Mouse (Mus musculus) left cerebral cortex, postnatal 14 days (tissue): ENCODE data around the gene Alkbh7. TPM values are rescaled to one million over a fixed set of nuclear protein-coding genes. Genes with fewer than 3 reads are reported as not detected.

Experiments
- DNase-seq, 2 experiments: peaks; one replicate each; pipeline ENCODE4 v3.0.0; 2021 to 2022; ENCODE audit warnings: low spot score in 2 of 2, mixed read lengths in 1 of 2
- intact Hi-C: fragments of 180-260 bp; cut with DNase I; formaldehyde crosslinking; loops from one replicate; pipeline ENCODE4 v1.15.1; 2025
- total RNA-seq, 2 experiments: library from RNA; stranded (reverse); gene quantifications; 2 replicates each; pipeline ENCODE4 v1.2.3; 2021

The Alkbh7 gene
- total RNA-seq, 2 experiments from 2014 or later: 19.9 to 26.0 TPM

DNA sequence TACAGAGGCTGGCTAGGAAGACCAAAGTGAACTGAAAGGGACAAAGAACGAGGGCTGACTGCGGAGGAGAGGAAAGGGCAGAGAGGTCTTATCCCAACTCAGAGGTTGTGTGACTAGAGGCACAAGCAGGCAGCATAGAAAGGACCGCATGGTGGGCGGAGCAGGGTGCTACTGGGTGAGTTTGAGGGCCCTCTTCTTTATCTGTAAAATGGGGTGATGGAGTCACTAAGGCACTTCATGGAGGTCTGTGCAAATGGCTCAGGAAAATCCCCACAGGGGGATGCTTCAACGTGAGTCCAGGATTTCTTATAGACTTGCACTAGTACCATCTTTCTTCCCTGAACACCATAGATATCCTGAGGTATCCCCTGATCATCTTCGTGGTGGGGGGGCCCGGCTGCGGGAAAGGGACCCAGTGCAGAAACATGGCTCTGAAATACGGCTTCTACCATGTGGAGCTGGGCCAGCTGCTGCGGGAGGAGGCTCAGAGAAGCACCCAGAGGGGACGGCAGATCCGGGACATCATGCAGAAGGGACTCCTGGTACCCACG, 15.2 kb downstream of the Alkbh7 start:
- intact Hi-C loops: loop anchor here (5.0 kb wide), 1 partner anchor 320 kb away; no protein-coding TSS in a partner anchor
- DNase-seq: no peak

DNA sequence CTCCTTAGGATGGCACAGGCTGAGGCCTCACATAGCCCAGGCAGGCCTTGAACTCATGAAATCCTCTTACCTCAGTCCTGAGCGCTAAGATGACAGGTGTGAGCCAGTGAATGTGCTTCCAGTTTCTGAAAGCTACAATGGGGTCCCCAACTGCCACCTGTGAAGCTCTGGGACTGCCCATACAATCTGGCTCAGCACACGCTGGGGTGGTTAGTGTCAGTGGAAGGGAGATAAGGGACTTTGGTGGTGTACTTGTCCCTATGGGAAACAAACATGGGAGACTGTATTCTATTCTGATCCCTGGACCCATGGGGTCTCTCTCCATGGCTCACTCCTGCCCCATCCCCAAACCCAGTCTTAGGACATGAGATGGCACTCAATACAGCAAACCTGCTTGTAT, 22.6 kb downstream of the Alkbh7 start:
- intact Hi-C loops: no loop called here
- no peak for DNase-seq

DNA sequence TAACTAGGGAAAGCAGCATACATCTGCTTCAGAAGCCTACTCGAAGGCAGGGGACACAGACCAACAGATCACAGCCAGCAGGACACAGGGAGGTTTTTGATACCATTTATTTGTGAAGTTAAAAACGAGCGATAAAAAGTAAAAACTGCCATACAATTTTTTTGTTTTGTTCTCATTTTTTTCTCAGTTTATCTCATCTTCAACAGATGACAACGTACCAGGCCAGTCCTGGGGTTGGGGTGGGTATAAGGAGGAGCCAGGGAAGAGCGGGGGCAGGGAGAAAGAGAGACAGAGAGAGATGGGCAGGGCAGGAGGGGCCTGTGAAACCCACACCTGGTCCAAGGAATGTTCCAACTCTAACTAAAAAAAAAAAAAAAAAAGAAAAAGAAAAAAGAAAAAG, 23.8 kb downstream of the Alkbh7 start:
- intact Hi-C loops: no loop called here
- no peak for DNase-seq

DNA sequence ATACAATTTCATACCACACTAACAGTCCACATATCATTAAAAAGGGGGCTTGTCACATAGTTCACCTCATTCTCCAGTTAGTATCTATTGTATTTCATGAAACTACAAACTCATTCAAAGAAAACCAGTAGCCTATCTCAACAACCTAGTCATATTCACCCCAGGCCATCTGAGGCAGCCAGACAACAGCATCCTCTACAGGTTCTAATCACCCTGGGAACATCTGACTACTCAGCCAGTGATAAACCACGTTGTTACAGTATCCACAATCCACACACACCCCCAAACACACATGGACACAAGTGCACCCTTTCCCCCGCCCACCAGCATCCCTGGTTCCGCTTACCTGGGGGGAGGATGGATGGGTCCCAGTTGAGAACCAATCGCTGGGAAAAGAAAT, 30.3 kb downstream of the Alkbh7 start:
- intact Hi-C loops: no loop called here
- DNase-seq: no peak

DNA sequence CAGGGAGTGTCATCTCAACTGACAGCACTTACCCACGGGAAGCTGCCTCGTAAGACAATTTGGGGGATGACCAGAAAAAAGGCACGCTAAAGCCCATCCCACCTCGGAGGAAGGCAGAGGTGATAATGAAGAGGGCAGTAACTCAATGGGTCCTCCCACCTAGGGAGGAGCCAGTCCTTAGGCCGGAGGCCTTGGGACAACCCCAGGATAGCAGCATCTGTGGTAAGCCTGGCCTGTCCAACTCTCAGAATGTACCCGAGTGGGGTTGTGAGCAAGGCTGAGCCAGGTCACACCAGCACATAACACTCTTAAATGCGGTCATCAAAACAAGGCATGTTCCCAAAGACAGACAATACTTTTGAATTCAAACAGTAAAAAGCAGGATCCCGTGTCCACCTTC, 32.6 kb downstream of the Alkbh7 start:
- intact Hi-C loops: no loop called here
- DNase-seq: no peak

DNA sequence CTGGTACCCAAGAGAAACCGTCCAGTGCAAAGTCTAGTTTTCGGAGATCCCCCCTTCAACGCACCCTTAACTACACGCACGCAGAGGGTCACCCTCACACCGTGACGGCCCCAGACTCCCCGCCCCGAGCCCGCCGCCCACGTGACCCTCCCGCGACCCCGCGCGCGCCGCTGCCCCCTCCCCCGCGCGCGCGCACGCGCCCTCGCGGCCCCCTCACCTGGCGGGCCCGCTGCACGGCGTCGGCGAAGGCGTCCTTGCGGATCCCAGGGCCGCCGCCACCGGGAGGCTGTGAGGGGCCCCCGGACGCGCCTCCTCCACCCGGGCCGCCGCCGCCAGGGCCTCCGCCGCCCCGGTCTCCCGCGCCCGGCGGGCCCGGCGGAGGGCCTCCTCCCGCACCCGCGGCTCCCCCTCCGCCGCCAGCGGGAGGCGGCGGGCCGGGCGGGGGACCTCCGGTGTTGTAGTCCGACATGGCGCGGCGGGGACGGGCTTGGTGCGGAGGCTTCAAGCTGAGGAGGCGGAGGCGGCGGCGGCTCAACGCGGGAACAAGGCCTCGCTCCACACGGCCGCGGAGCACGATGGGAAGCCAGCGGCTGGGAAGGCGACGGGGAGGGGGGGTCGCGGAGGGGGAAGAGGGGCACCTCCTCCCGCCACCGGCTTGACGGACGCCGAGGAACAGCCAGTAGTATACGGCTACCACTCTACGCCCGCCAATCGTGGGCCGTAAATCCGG, 34.0 kb downstream of the Alkbh7 start, which contains the start of gene Khsrp:
TSS of gene Khsrp (minus strand) at position 592 of the 730 bp plus-strand sequence.
- DNase-seq: peak in 1 of 2 experiments; percentile 39
- intact Hi-C loops: no loop called here

DNA sequence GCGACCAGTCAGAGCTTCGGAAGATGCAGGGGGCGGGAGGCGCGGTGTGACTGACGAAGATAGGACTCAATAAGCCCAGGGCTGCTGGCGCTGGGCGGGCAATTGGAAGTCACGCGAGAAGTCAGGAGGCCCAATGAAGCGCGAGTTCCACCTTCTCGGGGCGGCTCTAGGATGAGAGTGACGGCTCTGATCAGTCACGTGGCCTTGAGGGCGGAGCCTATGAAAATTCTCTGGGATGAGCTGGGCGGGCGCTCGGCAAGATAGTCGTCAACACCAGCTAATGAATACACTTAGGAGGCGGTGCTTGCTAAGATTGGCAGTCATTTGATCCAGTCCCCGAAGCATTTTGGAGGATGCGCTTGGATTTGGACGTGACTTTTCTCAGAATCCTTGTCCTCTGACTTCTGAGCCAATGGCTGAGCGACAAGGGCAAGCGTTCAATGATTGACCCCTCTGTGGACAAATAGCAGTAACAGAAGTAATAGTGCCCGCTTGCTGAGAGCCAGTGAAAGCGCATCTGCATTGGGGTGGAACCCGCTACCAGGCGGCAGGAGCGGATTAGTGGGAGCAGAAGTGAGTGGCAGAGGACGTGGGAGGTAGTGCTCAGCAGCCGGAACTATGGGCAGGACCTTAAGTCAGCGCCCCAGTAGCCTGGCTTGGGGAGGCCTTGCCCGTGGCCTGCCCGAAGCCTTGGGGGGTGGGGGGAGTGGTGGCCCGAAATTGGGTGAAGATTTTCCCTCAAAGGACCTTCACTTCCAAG, 34.7 kb downstream of the Alkbh7 start:
- intact Hi-C loops: no loop called here
- DNase-seq: peak; percentile 99 to 100

DNA sequence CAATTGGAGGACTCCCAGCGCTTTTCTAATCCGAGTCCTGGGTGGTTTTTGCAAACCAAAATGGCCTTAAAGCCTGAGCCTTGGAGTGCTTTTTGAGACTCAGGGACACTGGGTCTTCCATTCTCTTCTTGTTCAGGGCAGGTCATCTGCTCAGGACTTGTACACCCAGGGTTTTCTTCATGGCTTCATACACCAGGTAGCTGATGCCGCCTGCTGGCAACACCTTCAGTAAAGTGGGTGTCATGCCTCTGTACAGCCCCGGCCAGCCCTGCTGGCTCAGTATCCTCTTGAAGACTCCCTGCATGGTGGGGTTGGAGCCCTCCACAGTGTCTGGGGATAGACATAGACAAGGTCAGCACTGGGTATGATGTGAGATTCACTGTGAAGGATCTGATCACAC, 35.7 kb downstream of the Alkbh7 start:
- no peak for DNase-seq
- intact Hi-C loops: no loop called here

DNA sequence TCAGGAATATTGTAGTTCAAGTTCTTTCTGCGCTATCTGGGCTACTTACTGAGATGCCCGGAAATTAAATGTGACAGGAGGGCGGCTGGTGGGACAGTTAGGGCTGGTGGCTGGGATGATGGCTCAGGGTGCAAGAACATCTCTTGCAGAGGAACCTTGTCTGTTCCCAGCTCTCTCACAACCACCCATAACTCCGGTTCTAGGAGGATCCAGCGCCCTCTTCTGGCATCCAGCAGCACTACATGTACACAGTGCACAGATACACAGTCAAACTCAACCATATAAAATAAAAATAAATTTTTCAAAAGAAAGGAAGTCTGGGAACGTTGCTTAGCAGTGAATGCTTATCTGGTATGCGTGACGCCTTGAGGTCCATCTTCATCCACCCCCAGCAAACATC, 41.8 kb downstream of the Alkbh7 start:
- no peak for DNase-seq
- intact Hi-C loops: no loop called here

DNA sequence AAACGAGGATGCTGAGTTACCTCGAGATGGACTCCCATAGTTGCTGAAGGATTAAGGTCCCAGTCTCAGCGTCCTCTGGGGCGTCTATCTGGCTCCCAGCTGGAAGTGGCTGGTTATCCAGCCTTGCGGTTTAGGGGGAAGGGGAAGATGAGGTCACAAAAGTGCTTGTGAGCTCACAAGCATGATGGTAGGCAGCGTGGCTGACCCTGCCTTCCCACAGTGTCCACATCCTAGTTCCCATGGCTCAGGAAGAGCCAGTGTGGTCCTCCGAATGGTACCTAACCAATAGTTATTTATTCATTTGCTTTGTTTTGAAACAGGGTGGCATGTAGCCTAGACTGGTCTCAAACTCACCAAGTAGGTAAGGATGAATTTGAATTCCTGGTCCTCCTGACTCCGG, 44.4 kb downstream of the Alkbh7 start, which contains the start of gene Slc25a41:
TSS of gene Slc25a41 (minus strand) at position 101 of the 400 bp plus-strand sequence.
- intact Hi-C loops: no loop called here
- DNase-seq: no peak

DNA sequence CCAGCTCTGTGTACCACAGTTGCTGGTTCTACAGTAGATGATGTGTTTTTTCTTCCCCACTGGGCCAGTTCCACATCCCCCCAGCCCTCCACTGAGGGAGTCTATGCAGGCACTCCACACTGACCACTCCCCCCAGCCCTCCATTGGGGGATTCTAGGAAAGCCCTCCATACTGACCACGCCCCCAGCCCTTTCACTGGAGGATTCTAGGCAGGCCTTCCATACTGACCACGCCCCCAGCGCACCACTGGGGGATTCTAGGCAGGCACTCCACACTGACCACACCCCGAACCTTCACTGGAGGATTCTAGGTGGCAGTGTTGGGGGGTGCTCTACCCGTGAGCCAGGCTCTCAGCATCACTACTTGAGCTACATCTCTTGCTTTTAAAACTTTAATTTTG, 50.3 kb downstream of the Alkbh7 start:
- DNase-seq: no peak
- intact Hi-C loops: no loop called here

DNA sequence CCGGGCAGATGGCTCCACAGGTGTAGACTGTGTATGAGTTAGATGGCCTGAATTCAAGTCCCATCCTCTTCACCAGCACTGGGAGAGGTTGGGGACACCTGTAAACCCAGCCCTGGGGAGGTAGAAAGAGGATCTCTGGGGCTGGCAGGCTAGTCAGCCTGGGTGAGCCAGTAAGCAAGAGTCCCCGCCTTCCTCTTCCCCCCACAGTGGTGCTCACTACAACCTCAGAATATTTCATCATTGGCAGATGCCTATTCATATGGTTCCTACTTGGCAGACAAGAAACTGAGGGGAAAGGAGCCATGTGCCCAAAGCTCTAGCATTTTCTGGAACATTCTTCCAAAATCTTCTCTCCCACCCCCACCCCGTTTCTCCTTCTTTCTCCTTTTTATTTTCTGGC, 51.7 kb downstream of the Alkbh7 start:
- intact Hi-C loops: no loop called here
- DNase-seq: peak in 1 of 2 experiments; percentile 49

Other genes with a start within 250 kb of the Alkbh7 start
- 1 to 10 TPM; 2.6 to 4.5 TPM for gene Nrtn, start 239.8 kb upstream of the Alkbh7 start, total RNA-seq
- gene Dus3l, start 232.6 kb upstream of the Alkbh7 start, total RNA-seq: 10 to 100 TPM; 66.2 to 75.0 TPM
- gene Prr22, start 227.1 kb upstream of the Alkbh7 start, total RNA-seq: under 1 TPM; 0.51 to 0.94 TPM
- 1 to 10 TPM; 2.1 to 2.4 TPM for gene Rfx2, start 166.3 kb upstream of the Alkbh7 start, total RNA-seq
- gene Acsbg2, start 122.9 kb upstream of the Alkbh7 start, total RNA-seq: not detected
- under 1 TPM in 1 of 2 experiments, not detected in 1; 0.18 TPM for gene 1700061G19Rik, start 121.9 kb upstream of the Alkbh7 start, total RNA-seq
- 10 to 100 TPM; 66.8 to 67.9 TPM for gene Mllt1, start 61.9 kb upstream of the Alkbh7 start, total RNA-seq
- not detected for gene Acer1, start 15.2 kb upstream of the Alkbh7 start, total RNA-seq
- 10 to 100 TPM; 49.6 to 58.2 TPM for gene Clpp, start 7.0 kb upstream of the Alkbh7 start, total RNA-seq
- gene Pspn, start 2.7 kb downstream of the Alkbh7 start, total RNA-seq: not detected
- gene Gtf2f1, start 13.9 kb downstream of the Alkbh7 start, total RNA-seq: 10 to 100 TPM; 54.9 to 58.4 TPM
- under 1 TPM in 1 of 2 experiments, not detected in 1; 0.30 TPM for gene Gm17949, start 14.1 kb downstream of the Alkbh7 start, total RNA-seq
- 100 to 1,000 TPM; 116 to 117 TPM for gene Khsrp, start 34.2 kb downstream of the Alkbh7 start, total RNA-seq
- gene Slc25a41, start 44.3 kb downstream of the Alkbh7 start, total RNA-seq: not detected
- gene Crb3, start 61.8 kb downstream of the Alkbh7 start, total RNA-seq: 1 to 10 TPM in 1 of 2 experiments, not detected in 1; 1.6 TPM
- gene Slc25a23, start 62.5 kb downstream of the Alkbh7 start, total RNA-seq: 100 to 1,000 TPM; 361 to 364 TPM
- gene Dennd1c, start 81.2 kb downstream of the Alkbh7 start, total RNA-seq: 1 to 10 TPM; 1.8 to 1.9 TPM
- gene Tubb4a, start 90.4 kb downstream of the Alkbh7 start, total RNA-seq: 100 to 1,000 TPM; 671 to 695 TPM
- gene Tnfsf9, start 108.0 kb downstream of the Alkbh7 start, total RNA-seq: under 1 TPM; 0.26 to 0.42 TPM
- not detected for gene Cd70, start 152.4 kb downstream of the Alkbh7 start, total RNA-seq
- not detected for gene Tnfsf14, start 196.8 kb downstream of the Alkbh7 start, total RNA-seq
- gene C3, start 230.8 kb downstream of the Alkbh7 start, total RNA-seq: under 1 TPM; 0.46 to 0.53 TPM